Mouse (Mus musculus): Measurements from ENCODE around the gene Irf5. TPM values are rescaled to one million over a fixed set of nuclear protein-coding genes. Genes with fewer than 3 reads are reported as not detected.
A peak's percentile ranks its signal among the peaks of the same experiment; 100 is the strongest.

Gene Irf5
- polyA plus RNA-seq, 1 experiment from 2014 or later: 11.8 TPM

DNA sequence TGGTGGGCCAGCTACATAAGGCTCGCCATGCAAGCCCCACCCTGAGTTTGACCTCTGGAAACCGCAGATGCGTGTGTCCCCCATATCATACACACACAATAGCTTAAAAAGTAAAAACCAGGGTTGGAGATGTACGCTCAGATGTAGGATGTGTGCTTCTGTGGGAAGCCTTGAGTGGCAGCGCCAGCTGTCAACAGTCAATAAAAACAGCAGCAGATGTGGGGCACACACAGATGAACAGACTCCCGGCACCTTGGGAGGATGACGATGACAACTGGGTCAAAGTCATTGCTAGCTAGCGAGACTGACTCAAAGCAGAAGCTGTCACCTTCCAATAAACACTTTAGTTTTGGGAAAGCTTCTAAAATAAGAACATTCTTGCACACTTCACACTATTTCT, 13.1 kb downstream of the Irf5 start:
- DNase-seq (no peak), ATAC-seq (no peak)
- Histone ChIP-seq H3K4me3 (ENCODE audit: low read depth, low read length) (no peak overlapping the region), H3K9ac (replicated peaks) (no peak overlapping the region), H3K27ac (ENCODE audit: low read depth) (no peak overlapping the region), H3K36me3 (replicated peaks; ENCODE audit: insufficient read depth, low read length) (peaks cover 22% of the 10 kb centered on the region), H3K4me1 (ENCODE audit: insufficient read depth) (peaks cover 5% of the 10 kb centered on the region; the same call in 1 of the 2 replicates), H3K9me3 (ENCODE audit: low read length) (no peaks in the 10 kb centered on the region), H3K27me3 (ENCODE audit: insufficient read depth, low read length) (no peaks in the 10 kb centered on the region), H3K4me2 (ENCODE audit: low read depth, low read length) (no peak overlapping the region)
- 84% methylated on average over 8 of the region's 8 CpGs for WGBS (ENCODE audit: insufficient replicate concordance)
- no peak for TF ChIP-seq EP300 (IDR thresholded peaks at IDR 0.05; ENCODE audit: low read depth)
- TF ChIP-seq CTCF (IDR thresholded peaks at IDR 0.05; ENCODE audit: low read depth): no peak

DNA sequence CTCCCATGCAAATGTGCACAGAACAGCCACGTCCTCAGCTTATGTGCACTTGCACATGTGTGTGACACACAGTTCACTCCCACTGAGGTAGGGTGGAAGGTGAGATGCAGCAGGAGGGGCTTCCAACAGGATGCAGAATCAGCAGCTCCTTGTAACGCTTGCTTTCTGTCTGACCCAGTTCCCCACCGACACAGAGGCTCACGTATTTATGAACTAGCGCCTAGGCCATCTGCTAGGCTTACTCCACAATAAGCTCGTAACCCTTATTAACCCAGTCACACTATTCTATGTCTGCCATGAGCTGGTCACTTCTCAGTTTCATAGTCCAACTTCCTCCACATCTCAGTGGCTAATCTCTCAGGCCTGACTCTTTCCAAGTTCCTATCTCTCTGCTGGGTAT, 13.8 kb downstream of the Irf5 start:
- Histone ChIP-seq H3K36me3 (replicated peaks; ENCODE audit: insufficient read depth, low read length) (peaks cover 27% of the 10 kb centered on the region), H3K27ac (ENCODE audit: low read depth) (no peak overlapping the region), H3K4me2 (ENCODE audit: low read depth, low read length) (no peak overlapping the region), H3K9me3 (ENCODE audit: low read length) (no peaks in the 10 kb centered on the region), H3K4me3 (ENCODE audit: low read depth, low read length) (no peak overlapping the region), H3K27me3 (ENCODE audit: insufficient read depth, low read length) (no peaks in the 10 kb centered on the region), H3K4me1 (ENCODE audit: insufficient read depth) (peaks cover 5% of the 10 kb centered on the region; the same call in 1 of the 2 replicates), H3K9ac (replicated peaks) (no peak overlapping the region)
- ATAC-seq: no peak
- no peak for DNase-seq
- 84% methylated on average over 6 of the region's 6 CpGs for WGBS (ENCODE audit: insufficient replicate concordance)
- TF ChIP-seq EP300 (IDR thresholded peaks at IDR 0.05; ENCODE audit: low read depth) (no peak), CTCF (IDR thresholded peaks at IDR 0.05; ENCODE audit: low read depth) (no peak)

DNA sequence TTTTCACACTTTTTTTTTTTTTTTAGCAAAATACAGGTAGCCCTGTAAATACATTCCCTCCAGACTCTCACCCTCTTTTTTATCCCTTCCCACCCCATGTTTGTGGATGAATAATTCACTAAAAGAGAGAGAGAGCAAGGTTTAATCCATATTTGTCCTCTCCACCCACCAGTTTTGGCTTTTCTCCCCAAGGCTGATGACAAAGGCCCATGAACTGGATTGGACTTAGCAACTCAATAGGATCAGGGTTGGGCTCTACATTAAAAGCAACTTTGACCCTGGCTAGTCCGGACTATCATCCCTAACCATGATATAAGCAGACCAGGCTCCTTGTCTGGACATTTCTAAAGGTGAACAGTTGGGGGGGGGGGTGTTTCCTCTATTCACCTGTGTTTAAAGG, 14.5 kb downstream of the Irf5 start:
- DNase-seq (no peak), ATAC-seq (peak; percentile 84)
- no peaks in the 10 kb centered on the region for H3K9me3 ChIP-seq (ENCODE audit: low read length)
- H3K4me3 ChIP-seq (ENCODE audit: low read depth, low read length): no peak overlapping the region
- no peaks in the 10 kb centered on the region for H3K27me3 ChIP-seq (ENCODE audit: insufficient read depth, low read length)
- peaks cover 34% of the 10 kb centered on the region for H3K36me3 ChIP-seq (replicated peaks; ENCODE audit: insufficient read depth, low read length)
- TF ChIP-seq EP300 (IDR thresholded peaks at IDR 0.05; ENCODE audit: low read depth) (no peak), CTCF (IDR thresholded peaks at IDR 0.05; ENCODE audit: low read depth) (no peak)
- no peak overlapping the region for H3K27ac ChIP-seq (ENCODE audit: low read depth)
- no peak overlapping the region for H3K9ac ChIP-seq (replicated peaks)
- H3K4me1 ChIP-seq (ENCODE audit: insufficient read depth): peaks cover 5% of the 10 kb centered on the region; the same call in 1 of the 2 replicates
- 67% methylated on average over 1 of the region's 1 CpGs for WGBS (ENCODE audit: insufficient replicate concordance)
- H3K4me2 ChIP-seq (ENCODE audit: low read depth, low read length): no peak overlapping the region

DNA sequence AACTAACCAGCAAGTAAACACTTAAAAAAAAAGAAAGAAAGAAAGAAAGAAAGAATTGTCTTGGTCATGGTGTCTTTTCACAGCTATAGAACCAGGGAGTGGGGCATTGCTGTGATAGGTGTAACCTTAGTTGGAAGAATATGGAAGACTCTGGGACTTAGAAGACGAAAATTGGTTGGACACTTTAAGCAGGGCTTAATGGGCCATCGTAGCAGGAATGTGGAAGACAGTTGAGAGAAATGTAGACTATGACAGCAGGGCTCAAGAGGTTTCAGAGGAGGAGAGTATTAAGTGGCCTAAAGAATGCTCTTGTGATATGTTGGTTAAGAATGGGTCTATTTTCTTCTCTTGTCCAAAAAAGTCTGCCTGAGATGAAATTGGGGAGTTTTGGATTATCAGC, 19.2 kb downstream of the Irf5 start:
- Histone ChIP-seq H3K36me3 (replicated peaks; ENCODE audit: insufficient read depth, low read length) (peaks cover 59% of the 10 kb centered on the region), H3K4me3 (ENCODE audit: low read depth, low read length) (no peak overlapping the region), H3K9ac (replicated peaks) (no peak overlapping the region), H3K27ac (ENCODE audit: low read depth) (no peak overlapping the region), H3K9me3 (ENCODE audit: low read length) (no peaks in the 10 kb centered on the region), H3K4me1 (ENCODE audit: insufficient read depth) (0 out of 2 replicates have a peak, but pooled peaks cover 5% of the 10 kb centered on the region), H3K4me2 (ENCODE audit: low read depth, low read length) (no peak overlapping the region), H3K27me3 (ENCODE audit: insufficient read depth, low read length) (no peaks in the 10 kb centered on the region)
- DNase-seq (no peak), ATAC-seq (no peak)
- TF ChIP-seq EP300 (IDR thresholded peaks at IDR 0.05; ENCODE audit: low read depth) (no peak), CTCF (IDR thresholded peaks at IDR 0.05; ENCODE audit: low read depth) (no peak)
- 90% methylated on average over 2 of the region's 2 CpGs for WGBS (ENCODE audit: insufficient replicate concordance)

DNA sequence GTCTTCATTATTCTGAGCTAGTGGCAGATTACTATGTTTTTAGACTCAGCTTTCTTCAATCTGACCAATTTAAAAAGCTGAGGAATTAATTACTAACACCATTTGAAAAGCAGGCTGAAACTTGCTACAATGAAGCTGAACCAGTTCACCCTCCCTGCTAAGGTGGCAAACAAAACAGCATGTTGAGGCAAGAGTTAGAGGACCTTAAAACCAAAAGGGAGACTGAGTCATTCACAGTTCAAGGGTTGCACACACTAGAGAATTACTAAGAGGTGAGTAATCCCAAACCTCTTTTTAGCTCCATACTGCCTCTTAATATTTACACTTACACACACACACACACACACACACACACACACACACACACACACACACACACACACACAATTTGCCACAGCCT, 21.2 kb downstream of the Irf5 start:
- peaks cover 63% of the 10 kb centered on the region for H3K36me3 ChIP-seq (replicated peaks; ENCODE audit: insufficient read depth, low read length)
- H3K27ac ChIP-seq (ENCODE audit: low read depth): no peak overlapping the region
- no peaks in the 10 kb centered on the region for H3K9me3 ChIP-seq (ENCODE audit: low read length)
- H3K27me3 ChIP-seq (ENCODE audit: insufficient read depth, low read length): no peaks in the 10 kb centered on the region
- TF ChIP-seq EP300 (IDR thresholded peaks at IDR 0.05; ENCODE audit: low read depth): no peak
- TF ChIP-seq CTCF (IDR thresholded peaks at IDR 0.05; ENCODE audit: low read depth): no peak
- no peaks in the 10 kb centered on the region for H3K4me1 ChIP-seq (ENCODE audit: insufficient read depth)
- H3K9ac ChIP-seq (replicated peaks): no peak overlapping the region
- H3K4me2 ChIP-seq (ENCODE audit: low read depth, low read length): no peak overlapping the region
- DNase-seq: no peak
- no peak overlapping the region for H3K4me3 ChIP-seq (ENCODE audit: low read depth, low read length)
- ATAC-seq: no peak

DNA sequence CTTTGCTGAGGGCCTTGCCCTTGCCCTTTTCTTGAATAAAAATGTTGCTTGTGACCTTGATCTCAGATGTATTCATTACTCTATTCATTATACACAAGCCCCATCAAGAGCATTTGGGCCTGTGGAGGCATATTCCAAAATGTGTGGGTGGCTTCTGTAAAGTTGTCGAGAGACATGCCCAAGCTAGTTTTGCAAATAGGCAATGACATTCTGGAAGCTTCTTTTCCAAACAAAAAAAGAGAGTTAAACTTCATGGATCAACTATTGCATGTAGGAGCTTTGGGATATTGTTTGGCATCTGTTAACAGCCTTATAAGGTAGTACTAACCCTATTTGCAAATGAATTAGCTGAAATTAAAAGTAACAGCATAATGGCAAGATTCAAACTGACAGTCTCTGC, 21.7 kb downstream of the Irf5 start:
- Histone ChIP-seq H3K4me1 (ENCODE audit: insufficient read depth) (no peaks in the 10 kb centered on the region), H3K9me3 (ENCODE audit: low read length) (no peaks in the 10 kb centered on the region), H3K27me3 (ENCODE audit: insufficient read depth, low read length) (no peaks in the 10 kb centered on the region), H3K4me2 (ENCODE audit: low read depth, low read length) (no peak overlapping the region), H3K9ac (replicated peaks) (no peak overlapping the region), H3K36me3 (replicated peaks; ENCODE audit: insufficient read depth, low read length) (peaks cover 65% of the 10 kb centered on the region), H3K27ac (ENCODE audit: low read depth) (no peak overlapping the region), H3K4me3 (ENCODE audit: low read depth, low read length) (no peak overlapping the region)
- no peak for DNase-seq
- TF ChIP-seq CTCF (IDR thresholded peaks at IDR 0.05; ENCODE audit: low read depth) (no peak), EP300 (IDR thresholded peaks at IDR 0.05; ENCODE audit: low read depth) (no peak)
- 86% methylated on average over 1 of the region's 1 CpGs for WGBS (ENCODE audit: insufficient replicate concordance)
- no peak for ATAC-seq

DNA sequence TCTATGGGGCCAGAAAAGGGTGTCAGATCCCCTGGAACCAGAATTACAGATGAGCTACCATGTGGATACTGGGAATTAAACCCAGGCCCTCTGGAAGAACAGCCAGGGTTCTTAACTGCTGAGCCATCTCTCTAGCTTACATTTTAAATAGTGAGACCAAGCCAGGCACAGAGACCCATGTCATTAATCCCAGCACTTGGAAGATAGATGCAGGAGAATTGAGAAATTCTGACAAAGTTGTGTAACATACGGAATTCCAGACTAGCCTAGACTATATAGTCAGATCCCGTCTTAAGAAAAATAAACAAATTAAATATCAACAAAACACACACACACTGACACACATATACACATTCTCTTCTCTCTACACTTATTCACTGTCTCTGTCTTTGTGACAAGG, 26.1 kb downstream of the Irf5 start:
- TF ChIP-seq CTCF (IDR thresholded peaks at IDR 0.05; ENCODE audit: low read depth) (no peak), EP300 (IDR thresholded peaks at IDR 0.05; ENCODE audit: low read depth) (no peak)

More for the DNA sequence above, 26.1 kb downstream of the Irf5 start:
- H3K4me3 ChIP-seq (ENCODE audit: low read depth, low read length): no peak overlapping the region
- H3K9me3 ChIP-seq (ENCODE audit: low read length): no peaks in the 10 kb centered on the region
- ATAC-seq (no peak), DNase-seq (no peak)
- H3K36me3 ChIP-seq (replicated peaks; ENCODE audit: insufficient read depth, low read length): peaks cover 76% of the 10 kb centered on the region
- H3K27ac ChIP-seq (ENCODE audit: low read depth): no peak overlapping the region
- no peak overlapping the region for H3K9ac ChIP-seq (replicated peaks)
- no peaks in the 10 kb centered on the region for H3K4me1 ChIP-seq (ENCODE audit: insufficient read depth)
- no peak overlapping the region for H3K4me2 ChIP-seq (ENCODE audit: low read depth, low read length)
- H3K27me3 ChIP-seq (ENCODE audit: insufficient read depth, low read length): no peaks in the 10 kb centered on the region
- 79% methylated on average over 2 of the region's 2 CpGs for WGBS (ENCODE audit: insufficient replicate concordance)
